Mouse (Mus musculus) hematopoietic stem cell, adult 5-6 weeks (primary cell): ENCODE results near the gene Gm45808. TPM values are rescaled to one million over a fixed set of nuclear protein-coding genes. Genes with fewer than 3 reads are reported as not detected.
"Not testable (repeated sequence)": the region's sequence is repeated elsewhere in the genome, so short reads cannot be mapped to it uniquely, and the experiment has no call there.

Source experiments
- ATAC-seq, 2 experiments: fragments of 125-278 bp in 1 of 2; replicated peaks in 1 of 2; 2 replicates each; pipeline ENCODE4 v1.8.0; 2016 to 2017; ENCODE audit warnings: inconsistent platforms in 2 of 2, mild to moderate bottlenecking in 2 of 2, moderate number of reproducible peaks in 2 of 2, low read depth in 1 of 2, moderate TSS enrichment in 1 of 2; ENCODE audit not compliant: low FRiP score in 2 of 2, poor library complexity in 2 of 2, severe bottlenecking in 2 of 2, insufficient read depth in 1 of 2, low TSS enrichment in 1 of 2
- total RNA-seq: library from RNA; stranded (forward); fragments of 172-1452, 232-1000 nt; gene quantifications from 2 replicates; pipeline ENCODE4 v1.2.3, GENCODE M21; 2017

The Gm45808 gene
- total RNA-seq, 1 experiment from 2014 or later: not detected

GRCm38 (mm10) chr7:45515436-45515835 is 28.8 kb upstream of the Gm45808 start:
- no peak for ATAC-seq

- no peak for ATAC-seq
Observed at GRCm38 (mm10) chr7:45514411-45514810, 27.8 kb upstream of the Gm45808 start.

GRCm38 (mm10) chr7:45509912-45510787 is 23.5 kb upstream of the Gm45808 start, which contains the start of gene Nucb1:
Gene Nucb1 (minus strand): TSS chr7:45510406.
- ATAC-seq: peak; percentile 84 to 93

GRCm38 (mm10) chr7:45509181-45509882 is 22.7 kb upstream of the Gm45808 start:
- ATAC-seq: peak in 1 of 2 experiments; percentile 26; a peak in 2 of 4 replicates

- no peak; a peak in 1 of 4 replicates for ATAC-seq
Observed at GRCm38 (mm10) chr7:45508561-45508960, 21.9 kb upstream of the Gm45808 start.

GRCm38 (mm10) chr7:45507583-45507982 is 21.0 kb upstream of the Gm45808 start:
- no peak for ATAC-seq

GRCm38 (mm10) chr7:45498427-45498826 is 11.8 kb upstream of the Gm45808 start:
- ATAC-seq: no peak

- ATAC-seq: no peak
Observed at GRCm38 (mm10) chr7:45494548-45494947, 7.9 kb upstream of the Gm45808 start.

- no peak for ATAC-seq
Observed at GRCm38 (mm10) chr7:45492951-45493350, 6.3 kb upstream of the Gm45808 start.

- ATAC-seq: no peak
Observed at GRCm38 (mm10) chr7:45492225-45492844, 5.7 kb upstream of the Gm45808 start.

GRCm38 (mm10) chr7:45491264-45491663 is 4.7 kb upstream of the Gm45808 start:
- ATAC-seq: peak in 1 of 2 experiments; percentile 48; a peak in 1 of 4 replicates

- ATAC-seq: no peak
Observed at GRCm38 (mm10) chr7:45490822-45491221, 4.2 kb upstream of the Gm45808 start.

- ATAC-seq: no peak
Observed at GRCm38 (mm10) chr7:45489578-45489977, 3.0 kb upstream of the Gm45808 start.

- peak; percentile 58 to 80 for ATAC-seq
Observed at GRCm38 (mm10) chr7:45488293-45489204, 1.9 kb upstream of the Gm45808 start, which contains the start of gene Dhdh. Gene Dhdh (minus strand): TSS chr7:45488805.

- 0 out of 4 replicates have a peak, but pooled peaks of 1 of the 2 experiments have one; percentile 2 for ATAC-seq
Observed at GRCm38 (mm10) chr7:45487861-45488292, 1.3 kb upstream of the Gm45808 start.

GRCm38 (mm10) chr7:45486158-45486557 is 453 bp downstream of the Gm45808 start:
- no peak for ATAC-seq

- ATAC-seq: not testable (repeated sequence)
Observed at GRCm38 (mm10) chr7:45484985-45485384, 1.6 kb downstream of the Gm45808 start.
